Mouse (Mus musculus) myocyte (in vitro differentiated cells): Measurements from ENCODE around the gene Lrrc4. TPM values are rescaled to one million over a fixed set of nuclear protein-coding genes. Genes with fewer than 3 reads are reported as not detected.

ENCODE experiments used
- H3K27me3 ChIP-seq: one replicate; pipeline ENCODE4 v1.6.1; 2011; ENCODE audit not compliant: control insufficient read depth, insufficient read depth, insufficient read length
- H3K36me3 ChIP-seq: one replicate; pipeline ENCODE4 v1.6.1; 2011; ENCODE audit not compliant: control insufficient read depth, insufficient read depth
- H3K4me2 ChIP-seq: one replicate; pipeline ENCODE4 v1.6.1; 2011; ENCODE audit warnings: low read depth, control low read depth
- H3K4me3 ChIP-seq: one replicate; pipeline ENCODE4 v1.5.1; 2011; ENCODE audit warnings: mild to moderate bottlenecking, control low read depth, moderate library complexity
- H3K79me2 ChIP-seq: one replicate; pipeline ENCODE4 v1.6.1; 2011; ENCODE audit not compliant: control insufficient read depth, insufficient read depth
- H3ac ChIP-seq: one replicate; pipeline ENCODE4 v1.6.1; 2011; ENCODE audit not compliant: control insufficient read depth, insufficient read length
- CEBPB ChIP-seq: IDR thresholded peaks from 2 replicates; pipeline ENCODE4 v1.6.1; 2011; ENCODE audit warnings: mild to moderate bottlenecking, moderate library complexity; ENCODE audit not compliant: poor library complexity, insufficient read depth, severe bottlenecking
- E2F4 ChIP-seq: IDR thresholded peaks from one replicate; pipeline ENCODE4 v1.6.1; 2011; ENCODE audit warnings: mild to moderate bottlenecking, control low read depth, moderate library complexity; ENCODE audit not compliant: insufficient read depth
- MAX ChIP-seq: IDR thresholded peaks from one replicate; pipeline ENCODE4 v1.6.1; 2011; ENCODE audit warnings: low read depth, mild to moderate bottlenecking, control low read depth
- MYOD1 ChIP-seq, 3 experiments: IDR thresholded peaks; one replicate each; pipeline ENCODE4 v1.6.1; 2011; ENCODE audit warnings: control low read depth in 2 of 3, low read depth in 2 of 3, mild to moderate bottlenecking in 2 of 3, moderate library complexity in 1 of 3; ENCODE audit not compliant: insufficient read length in 2 of 3, control insufficient read depth in 1 of 3
- MYOG ChIP-seq, 3 experiments: IDR thresholded peaks; one replicate each; pipeline ENCODE4 v1.6.1; 2011; ENCODE audit warnings: control low read depth in 2 of 3, low read depth in 2 of 3, mild to moderate bottlenecking in 2 of 3; ENCODE audit not compliant: insufficient read length in 2 of 3, control insufficient read depth in 1 of 3, insufficient read depth in 1 of 3
- POLR2A ChIP-seq: IDR thresholded peaks from one replicate; pipeline ENCODE4 v1.6.1; 2011; ENCODE audit warnings: low read depth, mild to moderate bottlenecking, control low read depth, moderate library complexity; ENCODE audit not compliant: insufficient read length
- POLR2AphosphoS2 ChIP-seq: IDR thresholded peaks from one replicate; pipeline ENCODE4 v1.6.1; 2011; ENCODE audit warnings: low read depth, control low read depth; ENCODE audit not compliant: insufficient read length
- REST ChIP-seq: IDR thresholded peaks from one replicate; pipeline ENCODE4 v1.6.1; 2011; ENCODE audit warnings: mild to moderate bottlenecking, control low read depth, moderate library complexity; ENCODE audit not compliant: insufficient read depth, insufficient read length
- SRF ChIP-seq: IDR thresholded peaks from one replicate; pipeline ENCODE4 v1.6.1; 2011; ENCODE audit warnings: low read depth; ENCODE audit not compliant: control insufficient read depth, insufficient read length
- TCF12 ChIP-seq: IDR thresholded peaks from one replicate; pipeline ENCODE4 v1.6.1; 2011; ENCODE audit warnings: mild to moderate bottlenecking, control low read depth; ENCODE audit not compliant: poor library complexity, insufficient read depth, severe bottlenecking
- TCF3 ChIP-seq: IDR thresholded peaks from one replicate; pipeline ENCODE4 v1.6.1; 2011; ENCODE audit warnings: low read depth, control low read depth; ENCODE audit not compliant: insufficient read length
- USF1 ChIP-seq: IDR thresholded peaks from one replicate; pipeline ENCODE4 v1.6.1; 2011; ENCODE audit warnings: low read depth, mild to moderate bottlenecking, control low read depth, moderate library complexity
- polyA plus RNA-seq: library from polyadenylated mRNA; unstranded; fragments of >200 nt; fragmentation: generic; extraction: Trizol; gene quantifications from one replicate; pipeline ENCODE4 v1.2.1, GENCODE M21; 2012; ENCODE audit warnings: missing spikeins

The Lrrc4 gene
- polyA plus RNA-seq, 1 experiment = 0.72 TPM

DNA sequence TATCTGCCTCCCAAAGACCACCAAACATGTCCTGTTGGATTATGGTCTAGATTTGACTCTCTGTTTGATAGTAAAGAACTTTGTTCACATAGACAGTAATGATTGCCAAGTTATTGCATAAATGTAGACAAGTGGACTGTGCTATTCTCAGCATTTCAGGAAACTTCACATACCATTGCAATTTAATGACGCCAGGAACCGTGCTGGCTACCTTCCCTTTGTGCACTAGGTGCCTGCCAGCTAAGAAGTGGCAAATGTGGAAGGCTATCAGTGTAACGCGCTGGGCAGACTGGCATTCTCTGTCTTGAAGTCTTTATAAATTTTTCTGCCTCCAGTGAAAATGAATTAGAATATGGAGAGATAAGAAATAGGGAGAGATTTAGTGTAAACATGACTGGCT is 151.0 kb downstream of the Lrrc4 start:
- H3K36me3 ChIP-seq = peaks cover 7% of the 10 kb centered on the region
- H3K27me3 ChIP-seq = no peaks in the 10 kb centered on the region
- TF ChIP-seq USF1 = no peak
- TF ChIP-seq MYOD1 (IDR thresholded peaks at IDR 0.05; ENCODE audit: control insufficient read depth in 1 of 3, insufficient read length in 2 of 3, low read depth in 2 of 3) = no peak
- TF ChIP-seq MAX = no peak
- no peak for TF ChIP-seq SRF
- no peak for TF ChIP-seq TCF12
- no peak for TF ChIP-seq MYOG (IDR thresholded peaks at IDR 0.05; ENCODE audit: control insufficient read depth in 1 of 3, insufficient read depth in 1 of 3, insufficient read length in 2 of 3, low read depth in 2 of 3)
- no peak for TF ChIP-seq POLR2A
- no peak for TF ChIP-seq E2F4
- no peak for TF ChIP-seq POLR2AphosphoS2
- no peak for TF ChIP-seq REST
- H3K4me2 ChIP-seq = no peak overlapping the region
- H3K79me2 ChIP-seq = peaks cover 18% of the 10 kb centered on the region
- H3K4me3 ChIP-seq = no peak overlapping the region
- H3ac ChIP-seq = no peak overlapping the region

- no peak overlapping the region for H3K4me3 ChIP-seq
- H3K79me2 ChIP-seq = peaks cover 18% of the 10 kb centered on the region
- no peak overlapping the region for H3ac ChIP-seq
- no peaks in the 10 kb centered on the region for H3K27me3 ChIP-seq
- no peak for TF ChIP-seq POLR2AphosphoS2
- H3K36me3 ChIP-seq = peaks cover 12% of the 10 kb centered on the region
- H3K4me2 ChIP-seq = no peak overlapping the region
Measured at GRCm38 (mm10) chr6:28678896-28679295, 152.7 kb downstream of the Lrrc4 start.

DNA sequence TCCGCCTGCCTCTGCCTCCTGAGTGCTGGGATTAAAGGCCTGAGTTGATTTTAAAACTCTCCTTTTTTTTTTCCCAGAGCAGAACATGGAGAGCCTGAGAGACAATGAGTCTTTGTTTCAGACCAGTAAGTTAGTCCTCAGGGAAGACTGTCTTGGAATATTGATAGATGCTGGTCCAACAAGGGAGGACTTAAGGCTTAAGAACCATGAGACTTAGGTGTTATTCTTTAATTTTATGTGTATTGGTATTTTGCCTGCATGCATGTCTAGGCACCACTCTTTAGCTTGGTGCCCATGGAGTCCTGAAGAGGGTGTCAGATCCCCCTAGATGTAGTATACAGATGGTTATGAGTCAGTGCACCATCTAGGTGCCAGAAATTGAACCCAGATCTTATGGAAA is 156.9 kb downstream of the Lrrc4 start:
- Histone ChIP-seq H3K79me2 (peaks cover 22% of the 10 kb centered on the region), H3K27me3 (no peaks in the 10 kb centered on the region), H3K36me3 (peaks cover 12% of the 10 kb centered on the region), H3K4me2 (no peak overlapping the region), H3ac (no peak overlapping the region), H3K4me3 (no peak overlapping the region)
- no peak for TF ChIP-seq USF1
- TF ChIP-seq TCF3 = no peak
- no peak for TF ChIP-seq MYOD1 (IDR thresholded peaks at IDR 0.05; ENCODE audit: control insufficient read depth in 1 of 3, insufficient read length in 2 of 3, low read depth in 2 of 3)
- TF ChIP-seq E2F4 = no peak
- no peak for TF ChIP-seq CEBPB
- TF ChIP-seq MAX = no peak
- TF ChIP-seq REST = no peak
- no peak for TF ChIP-seq POLR2A
- TF ChIP-seq TCF12 = no peak
- TF ChIP-seq SRF = no peak
- TF ChIP-seq POLR2AphosphoS2 = no peak
- no peak for TF ChIP-seq MYOG (IDR thresholded peaks at IDR 0.05; ENCODE audit: control insufficient read depth in 1 of 3, insufficient read depth in 1 of 3, insufficient read length in 2 of 3, low read depth in 2 of 3)

DNA sequence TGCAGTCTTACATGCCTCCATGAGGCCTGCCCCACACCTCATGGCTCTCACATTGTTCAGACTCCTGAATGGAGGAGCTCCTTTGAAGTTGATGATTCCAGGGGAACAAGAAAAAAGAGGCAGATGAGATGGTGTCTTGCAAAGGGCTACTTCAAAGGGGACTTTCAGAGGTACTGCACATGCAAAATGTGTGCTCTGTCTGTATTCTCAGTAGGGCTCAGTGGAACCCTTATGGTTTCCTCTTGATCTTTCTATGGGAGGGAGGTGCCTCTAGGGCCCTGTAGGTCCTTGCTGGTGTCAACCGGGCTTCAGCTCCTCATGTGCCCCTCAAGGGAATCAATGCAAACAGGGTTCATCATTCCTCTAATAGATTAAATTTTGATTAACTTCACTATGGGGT is 159.2 kb downstream of the Lrrc4 start:
- Histone ChIP-seq H3ac (no peak overlapping the region), H3K27me3 (no peaks in the 10 kb centered on the region), H3K4me3 (no peak overlapping the region), H3K36me3 (peaks cover 4% of the 10 kb centered on the region), H3K4me2 (no peak overlapping the region), H3K79me2 (peaks cover 14% of the 10 kb centered on the region)
- TF ChIP-seq POLR2AphosphoS2 (no peak), E2F4 (no peak), MYOD1 (IDR thresholded peaks at IDR 0.05; ENCODE audit: control insufficient read depth in 1 of 3, insufficient read length in 2 of 3, low read depth in 2 of 3) (no peak), TCF3 (no peak), SRF (no peak), TCF12 (no peak)

DNA sequence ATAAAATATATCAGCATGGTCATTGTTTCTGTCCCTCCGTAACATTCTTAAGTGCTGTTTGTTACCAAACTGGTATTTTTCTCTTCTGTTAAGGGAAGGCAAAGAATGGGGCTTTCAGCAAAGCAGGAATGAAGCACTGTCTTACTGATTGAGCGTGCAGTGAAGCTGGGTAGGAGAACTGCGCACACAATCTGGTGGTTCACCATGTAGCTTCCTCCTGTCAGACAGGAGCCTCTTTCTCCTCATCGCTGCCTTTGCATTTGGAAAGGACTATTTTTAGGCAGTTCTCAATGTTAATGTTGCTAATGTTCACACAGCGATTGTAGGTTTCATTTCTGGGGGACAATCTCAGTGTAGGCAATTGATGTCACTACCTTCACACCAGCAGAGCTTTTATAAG is 162.3 kb downstream of the Lrrc4 start:
- peaks cover 17% of the 10 kb centered on the region for H3K79me2 ChIP-seq
- no peak overlapping the region for H3K4me2 ChIP-seq
- H3K4me3 ChIP-seq = no peak overlapping the region
- H3K27me3 ChIP-seq = no peaks in the 10 kb centered on the region
- TF ChIP-seq POLR2AphosphoS2 (no peak), MYOG (IDR thresholded peaks at IDR 0.05; ENCODE audit: control insufficient read depth in 1 of 3, insufficient read depth in 1 of 3, insufficient read length in 2 of 3, low read depth in 2 of 3) (no peak), POLR2A (no peak), MYOD1 (IDR thresholded peaks at IDR 0.05; ENCODE audit: control insufficient read depth in 1 of 3, insufficient read length in 2 of 3, low read depth in 2 of 3) (no peak), USF1 (no peak), REST (no peak), SRF (no peak), CEBPB (no peak), MAX (no peak), TCF12 (no peak), E2F4 (no peak)
- no peak overlapping the region for H3ac ChIP-seq
- H3K36me3 ChIP-seq = no peaks in the 10 kb centered on the region

DNA sequence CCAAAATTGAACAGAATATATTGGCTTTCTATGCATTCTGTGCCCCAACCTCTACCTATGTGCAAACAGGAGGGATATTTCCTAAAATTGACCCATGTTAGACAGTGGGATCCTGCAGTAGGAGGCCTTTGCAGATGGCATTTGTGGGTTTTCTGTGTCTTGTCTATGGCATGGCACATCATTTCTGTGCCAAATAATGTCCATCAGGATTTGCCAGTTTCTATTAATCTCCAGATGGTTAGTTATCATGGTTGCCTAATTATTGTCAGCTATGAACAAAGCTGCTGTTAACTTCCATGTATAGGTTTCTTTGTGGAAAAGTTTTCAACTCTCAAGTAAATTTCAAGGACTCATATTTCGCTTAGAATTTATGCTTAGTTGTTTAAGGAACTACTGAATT is 164.0 kb downstream of the Lrrc4 start:
- H3K4me2 ChIP-seq = no peak overlapping the region
- H3K4me3 ChIP-seq = no peak overlapping the region
- H3K36me3 ChIP-seq = no peaks in the 10 kb centered on the region
- H3K79me2 ChIP-seq = peaks cover 21% of the 10 kb centered on the region
- H3K27me3 ChIP-seq = no peaks in the 10 kb centered on the region
- H3ac ChIP-seq = no peak overlapping the region
- TF ChIP-seq MYOG (IDR thresholded peaks at IDR 0.05; ENCODE audit: control insufficient read depth in 1 of 3, insufficient read depth in 1 of 3, insufficient read length in 2 of 3, low read depth in 2 of 3) (no peak), MAX (no peak), TCF3 (no peak), POLR2A (no peak), CEBPB (no peak), USF1 (no peak), SRF (no peak), TCF12 (no peak), E2F4 (no peak), POLR2AphosphoS2 (no peak), MYOD1 (IDR thresholded peaks at IDR 0.05; ENCODE audit: control insufficient read depth in 1 of 3, insufficient read length in 2 of 3, low read depth in 2 of 3) (no peak), REST (no peak)
